Mouse (Mus musculus): Measurements from ENCODE around the gene Cd52. TPM values are rescaled to one million over a fixed set of nuclear protein-coding genes. Genes with fewer than 3 reads are reported as not detected.

Cd52 gene
- polyA plus RNA-seq, 1 experiment, result not detected

GRCm38 (mm10) chr4:134112403-134112802, 17.5 kb upstream of the Cd52 start:
- H3K79me2 ChIP-seq (ENCODE audit: control insufficient read depth, insufficient read depth), result no peaks in the 10 kb centered on the region
- H3ac ChIP-seq (ENCODE audit: control insufficient read depth, insufficient read length, low read depth), result no peak overlapping the region
- H3K27me3 ChIP-seq (ENCODE audit: control insufficient read depth, insufficient read depth, insufficient read length), result no peaks in the 10 kb centered on the region
- H3K4me3 ChIP-seq (ENCODE audit: insufficient read depth, poor library complexity, severe bottlenecking), result no peak overlapping the region
- H3K36me3 ChIP-seq (ENCODE audit: control insufficient read depth, insufficient read depth), result no peaks in the 10 kb centered on the region
- no peaks in the 10 kb centered on the region for H3K79me3 ChIP-seq (ENCODE audit: low read depth)
- TF ChIP-seq CTCF (IDR thresholded peaks at IDR 0.05; ENCODE audit: control insufficient read depth, insufficient read depth, insufficient read length) (no peak), CEBPB (IDR thresholded peaks at IDR 0.05; ENCODE audit: low read depth) (no peak), FOSL1 (IDR thresholded peaks at IDR 0.05; ENCODE audit: insufficient read depth, low read length, poor library complexity, severe bottlenecking) (no peak), MYOG (IDR thresholded peaks at IDR 0.05; ENCODE audit: control insufficient read depth, extremely low read depth, insufficient read length) (no peak), MYOD1 (IDR thresholded peaks at IDR 0.05; ENCODE audit: control insufficient read depth, insufficient read length, low read depth) (no peak), MAX (IDR thresholded peaks at IDR 0.05) (no peak), USF1 (IDR thresholded peaks at IDR 0.05; ENCODE audit: low read depth) (no peak)

- TF ChIP-seq MYOD1 (IDR thresholded peaks at IDR 0.05; ENCODE audit: control insufficient read depth, insufficient read length, low read depth) (no peak), FOSL1 (IDR thresholded peaks at IDR 0.05; ENCODE audit: insufficient read depth, low read length, poor library complexity, severe bottlenecking) (no peak), MYOG (IDR thresholded peaks at IDR 0.05; ENCODE audit: control insufficient read depth, extremely low read depth, insufficient read length) (no peak), USF1 (IDR thresholded peaks at IDR 0.05; ENCODE audit: low read depth) (no peak), CEBPB (IDR thresholded peaks at IDR 0.05; ENCODE audit: low read depth) (no peak), CTCF (IDR thresholded peaks at IDR 0.05; ENCODE audit: control insufficient read depth, insufficient read depth, insufficient read length) (no peak), MAX (IDR thresholded peaks at IDR 0.05) (no peak)
- H3K36me3 ChIP-seq (ENCODE audit: control insufficient read depth, insufficient read depth), result no peaks in the 10 kb centered on the region
- H3ac ChIP-seq (ENCODE audit: control insufficient read depth, insufficient read length, low read depth), result no peak overlapping the region
- H3K27me3 ChIP-seq (ENCODE audit: control insufficient read depth, insufficient read depth, insufficient read length), result no peaks in the 10 kb centered on the region
- no peaks in the 10 kb centered on the region for H3K79me2 ChIP-seq (ENCODE audit: control insufficient read depth, insufficient read depth)
- H3K4me3 ChIP-seq (ENCODE audit: insufficient read depth, poor library complexity, severe bottlenecking), result no peak overlapping the region
- H3K79me3 ChIP-seq (ENCODE audit: low read depth), result no peaks in the 10 kb centered on the region
These were observed 15.8 kb upstream of the Cd52 start for GRCm38 (mm10) chr4:134110653-134111052.

- Histone ChIP-seq H3K79me3 (ENCODE audit: low read depth) (no peaks in the 10 kb centered on the region), H3K27me3 (ENCODE audit: control insufficient read depth, insufficient read depth, insufficient read length) (no peaks in the 10 kb centered on the region), H3ac (ENCODE audit: control insufficient read depth, insufficient read length, low read depth) (no peak overlapping the region), H3K79me2 (ENCODE audit: control insufficient read depth, insufficient read depth) (no peaks in the 10 kb centered on the region), H3K4me3 (ENCODE audit: insufficient read depth, poor library complexity, severe bottlenecking) (no peak overlapping the region), H3K36me3 (ENCODE audit: control insufficient read depth, insufficient read depth) (no peaks in the 10 kb centered on the region)
- no peak for TF ChIP-seq USF1 (IDR thresholded peaks at IDR 0.05; ENCODE audit: low read depth)
- TF ChIP-seq MYOD1 (IDR thresholded peaks at IDR 0.05; ENCODE audit: control insufficient read depth, insufficient read length, low read depth), result no peak
- no peak for TF ChIP-seq MYOG (IDR thresholded peaks at IDR 0.05; ENCODE audit: control insufficient read depth, extremely low read depth, insufficient read length)
- TF ChIP-seq CTCF (IDR thresholded peaks at IDR 0.05; ENCODE audit: control insufficient read depth, insufficient read depth, insufficient read length), result no peak
- no peak for TF ChIP-seq FOSL1 (IDR thresholded peaks at IDR 0.05; ENCODE audit: insufficient read depth, low read length, poor library complexity, severe bottlenecking)
- no peak for TF ChIP-seq CEBPB (IDR thresholded peaks at IDR 0.05; ENCODE audit: low read depth)
- no peak for TF ChIP-seq MAX (IDR thresholded peaks at IDR 0.05)
These were observed 13.3 kb upstream of the Cd52 start for GRCm38 (mm10) chr4:134108196-134108595.

GRCm38 (mm10) chr4:134107730-134108129, 12.8 kb upstream of the Cd52 start:
- Histone ChIP-seq H3K4me3 (ENCODE audit: insufficient read depth, poor library complexity, severe bottlenecking) (no peak overlapping the region), H3K79me3 (ENCODE audit: low read depth) (no peaks in the 10 kb centered on the region), H3K27me3 (ENCODE audit: control insufficient read depth, insufficient read depth, insufficient read length) (no peaks in the 10 kb centered on the region), H3K36me3 (ENCODE audit: control insufficient read depth, insufficient read depth) (no peaks in the 10 kb centered on the region), H3ac (ENCODE audit: control insufficient read depth, insufficient read length, low read depth) (no peak overlapping the region), H3K79me2 (ENCODE audit: control insufficient read depth, insufficient read depth) (no peaks in the 10 kb centered on the region)
- TF ChIP-seq USF1 (IDR thresholded peaks at IDR 0.05; ENCODE audit: low read depth), result no peak
- no peak for TF ChIP-seq MAX (IDR thresholded peaks at IDR 0.05)
- no peak for TF ChIP-seq FOSL1 (IDR thresholded peaks at IDR 0.05; ENCODE audit: insufficient read depth, low read length, poor library complexity, severe bottlenecking)
- TF ChIP-seq CTCF (IDR thresholded peaks at IDR 0.05; ENCODE audit: control insufficient read depth, insufficient read depth, insufficient read length), result no peak
- TF ChIP-seq CEBPB (IDR thresholded peaks at IDR 0.05; ENCODE audit: low read depth), result no peak
- no peak for TF ChIP-seq MYOD1 (IDR thresholded peaks at IDR 0.05; ENCODE audit: control insufficient read depth, insufficient read length, low read depth)
- no peak for TF ChIP-seq MYOG (IDR thresholded peaks at IDR 0.05; ENCODE audit: control insufficient read depth, extremely low read depth, insufficient read length)

- Histone ChIP-seq H3K4me3 (ENCODE audit: insufficient read depth, poor library complexity, severe bottlenecking) (no peak overlapping the region), H3K27me3 (ENCODE audit: control insufficient read depth, insufficient read depth, insufficient read length) (no peaks in the 10 kb centered on the region), H3K36me3 (ENCODE audit: control insufficient read depth, insufficient read depth) (no peaks in the 10 kb centered on the region), H3ac (ENCODE audit: control insufficient read depth, insufficient read length, low read depth) (no peak overlapping the region), H3K79me2 (ENCODE audit: control insufficient read depth, insufficient read depth) (no peaks in the 10 kb centered on the region), H3K79me3 (ENCODE audit: low read depth) (no peaks in the 10 kb centered on the region)
- TF ChIP-seq CEBPB (IDR thresholded peaks at IDR 0.05; ENCODE audit: low read depth), result no peak
- no peak for TF ChIP-seq MAX (IDR thresholded peaks at IDR 0.05)
- no peak for TF ChIP-seq MYOG (IDR thresholded peaks at IDR 0.05; ENCODE audit: control insufficient read depth, extremely low read depth, insufficient read length)
- TF ChIP-seq FOSL1 (IDR thresholded peaks at IDR 0.05; ENCODE audit: insufficient read depth, low read length, poor library complexity, severe bottlenecking), result no peak
- TF ChIP-seq MYOD1 (IDR thresholded peaks at IDR 0.05; ENCODE audit: control insufficient read depth, insufficient read length, low read depth), result no peak
- no peak for TF ChIP-seq CTCF (IDR thresholded peaks at IDR 0.05; ENCODE audit: control insufficient read depth, insufficient read depth, insufficient read length)
- TF ChIP-seq USF1 (IDR thresholded peaks at IDR 0.05; ENCODE audit: low read depth), result no peak
These were observed 11.2 kb upstream of the Cd52 start for GRCm38 (mm10) chr4:134106105-134106504.

GRCm38 (mm10) chr4:134102742-134103119, 7.8 kb upstream of the Cd52 start:
- Histone ChIP-seq H3K79me3 (ENCODE audit: low read depth) (no peaks in the 10 kb centered on the region), H3ac (ENCODE audit: control insufficient read depth, insufficient read length, low read depth) (peak overlapping the region; percentile 98), H3K27me3 (ENCODE audit: control insufficient read depth, insufficient read depth, insufficient read length) (peaks cover 4% of the 10 kb centered on the region), H3K4me3 (ENCODE audit: insufficient read depth, poor library complexity, severe bottlenecking) (peak overlapping the region; percentile 61), H3K36me3 (ENCODE audit: control insufficient read depth, insufficient read depth) (no peaks in the 10 kb centered on the region), H3K79me2 (ENCODE audit: control insufficient read depth, insufficient read depth) (no peaks in the 10 kb centered on the region)
- TF ChIP-seq CEBPB (IDR thresholded peaks at IDR 0.05; ENCODE audit: low read depth) (no peak), MYOD1 (IDR thresholded peaks at IDR 0.05; ENCODE audit: control insufficient read depth, insufficient read length, low read depth) (no peak), MYOG (IDR thresholded peaks at IDR 0.05; ENCODE audit: control insufficient read depth, extremely low read depth, insufficient read length) (no peak), USF1 (IDR thresholded peaks at IDR 0.05; ENCODE audit: low read depth) (no peak), CTCF (IDR thresholded peaks at IDR 0.05; ENCODE audit: control insufficient read depth, insufficient read depth, insufficient read length) (no peak), FOSL1 (IDR thresholded peaks at IDR 0.05; ENCODE audit: insufficient read depth, low read length, poor library complexity, severe bottlenecking) (no peak), MAX (IDR thresholded peaks at IDR 0.05) (no peak)

Measured in C2C12 (cell line).